Mouse (Mus musculus) hindlimb bud, embryonic 11.5 days (tissue): Measurements from ENCODE around the gene Prlr.

Source experiments
- DNase-seq: peaks from one replicate; pipeline ENCODE4 v3.0.0-alpha.2; 2012; ENCODE audit warnings: low read depth, low spot score; ENCODE audit errors: extremely low spot score

Gene Prlr

GRCm38 (mm10) chr15:10177083-10177482 lies at the start of gene Prlr:
Gene Prlr, plus strand, starts transcription at chr15:10177238.
- no peak for DNase-seq

DNA sequence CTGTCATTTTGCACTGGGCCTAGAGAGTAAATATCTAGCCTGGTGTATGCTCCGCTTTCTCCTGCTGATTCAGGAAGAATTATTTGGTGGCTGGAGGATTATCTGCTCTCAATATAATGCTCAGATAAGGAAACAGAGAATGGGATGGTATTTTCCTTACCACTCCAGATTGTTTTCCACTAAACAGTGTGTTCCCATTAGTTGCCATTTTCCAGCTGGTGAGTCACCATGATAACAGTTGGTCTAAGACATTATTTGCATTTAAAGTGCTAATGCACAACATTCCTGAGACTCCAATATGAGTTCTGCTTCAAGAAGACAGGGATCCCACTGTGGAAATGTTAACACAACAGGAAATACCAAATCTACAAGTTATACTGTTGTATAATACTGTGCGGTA lies 43.3 kb upstream of the Prlr start:
- no peak for DNase-seq

GRCm38 (mm10) chr15:10134889-10135288 lies 42.1 kb upstream of the Prlr start:
- no peak for DNase-seq

- no peak for DNase-seq
These were observed 32.5 kb upstream of the Prlr start for GRCm38 (mm10) chr15:10144520-10144919.

GRCm38 (mm10) chr15:10148196-10148595 lies 28.8 kb upstream of the Prlr start:
- no peak for DNase-seq

DNA sequence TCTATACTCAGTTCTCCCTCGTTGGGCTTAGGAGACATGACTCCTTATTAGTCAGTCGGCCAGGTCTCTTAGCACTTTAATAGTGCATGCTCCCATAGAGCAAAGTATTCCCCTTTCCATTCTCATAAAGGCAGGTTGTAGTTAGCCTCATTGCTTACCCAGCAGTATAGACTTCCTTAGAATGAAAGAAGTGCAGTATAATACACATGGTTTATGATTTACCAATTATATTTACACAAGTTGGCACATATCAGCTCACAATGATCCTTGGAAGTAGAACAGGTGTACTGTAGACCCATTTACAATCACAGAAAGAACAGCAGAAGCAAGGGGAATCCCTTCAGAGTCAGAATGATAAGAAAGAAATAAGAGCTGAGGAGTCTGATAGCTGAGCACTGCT lies 16.4 kb upstream of the Prlr start:
- DNase-seq, result no peak

DNA sequence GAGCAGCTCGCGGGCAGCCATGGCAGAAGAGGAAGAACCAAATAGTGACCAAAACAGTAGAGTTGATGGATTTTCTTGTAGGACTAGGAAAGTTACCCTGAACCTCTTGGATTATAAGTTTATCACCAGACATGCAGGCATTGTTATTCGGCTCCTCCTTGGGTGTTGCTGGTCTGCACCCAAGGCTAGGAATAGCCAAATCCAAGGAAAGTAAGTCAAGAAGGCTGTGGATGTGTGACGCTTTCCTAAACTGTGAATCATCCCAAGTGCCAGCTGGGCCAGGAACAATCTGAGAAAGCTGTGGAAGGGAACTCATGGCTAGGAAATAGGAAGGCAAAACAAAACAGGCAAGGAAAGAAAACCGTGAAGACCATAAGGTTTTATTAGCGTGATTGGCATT lies 2.0 kb upstream of the Prlr start:
- DNase-seq, result no peak

DNA sequence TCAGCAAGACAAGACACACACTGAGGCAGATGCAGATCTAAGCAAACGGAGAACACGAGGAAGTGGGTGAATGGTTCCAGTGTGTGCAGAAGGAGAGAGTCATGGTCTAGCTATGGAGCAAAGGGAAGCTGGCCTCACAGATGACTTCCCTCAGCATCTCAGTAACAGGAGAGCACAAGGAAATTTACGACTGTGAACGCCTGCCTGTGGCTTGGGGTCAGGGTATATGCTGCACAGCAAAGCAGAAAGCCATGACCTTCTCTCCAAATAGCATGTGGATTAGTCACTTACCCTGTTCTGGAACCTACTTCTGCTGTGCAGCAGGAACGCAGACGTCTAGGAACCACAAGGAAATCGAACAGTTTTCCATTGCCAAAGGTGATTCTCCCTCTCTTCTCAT lies 1.4 kb upstream of the Prlr start:
- no peak for DNase-seq

DNA sequence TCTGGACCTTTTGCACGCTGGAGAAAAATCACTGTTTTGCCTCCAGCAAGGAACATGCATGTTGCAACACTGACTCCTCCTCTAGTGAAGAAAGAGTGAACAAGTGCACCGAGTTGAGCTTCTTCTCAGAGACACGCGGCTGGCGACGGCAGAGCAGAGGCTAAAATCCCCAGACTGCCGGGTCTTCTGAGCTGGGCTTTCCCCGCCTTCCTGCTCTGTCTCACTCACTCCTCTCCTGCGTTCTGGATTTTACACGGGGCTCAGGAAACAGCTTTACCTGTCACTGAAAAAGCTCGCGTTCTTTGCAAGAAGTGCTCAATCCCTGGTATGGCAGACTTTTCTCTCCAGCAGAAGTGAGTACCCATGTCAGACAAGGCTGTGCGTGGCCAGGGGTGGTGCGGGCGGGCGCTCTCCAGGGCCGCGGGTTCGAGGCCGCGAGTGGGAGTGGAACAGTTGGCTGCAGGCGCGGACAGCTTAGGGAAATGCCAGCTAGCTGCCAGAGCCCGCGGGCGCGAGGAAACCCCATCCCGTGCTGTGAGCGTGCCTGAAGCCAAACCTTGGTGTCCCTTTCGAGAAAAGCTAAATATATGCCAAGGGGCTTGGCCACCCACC lies 587 bp downstream of the Prlr start:
- no peak for DNase-seq

- no peak for DNase-seq
These were observed 1.1 kb downstream of the Prlr start for GRCm38 (mm10) chr15:10178131-10178566.

DNA sequence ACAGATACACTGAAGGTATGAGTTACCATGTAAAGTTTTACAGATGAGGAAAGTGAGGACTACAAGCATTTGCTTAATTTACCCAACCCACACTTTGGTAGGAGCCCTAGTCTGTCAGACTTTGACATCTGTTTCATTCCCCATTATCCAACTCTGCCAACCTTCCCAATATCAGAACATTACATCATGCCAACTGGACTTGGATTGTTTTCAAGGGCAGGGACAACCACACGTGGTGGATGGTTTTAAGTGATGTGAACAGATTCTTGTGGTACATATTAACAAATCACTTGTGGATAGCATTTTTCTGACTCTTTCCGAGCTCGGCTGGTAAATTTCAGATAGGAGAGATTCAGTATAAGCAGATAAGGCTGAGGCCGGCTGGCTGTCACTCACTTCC lies 3.7 kb downstream of the Prlr start:
- no peak for DNase-seq

DNA sequence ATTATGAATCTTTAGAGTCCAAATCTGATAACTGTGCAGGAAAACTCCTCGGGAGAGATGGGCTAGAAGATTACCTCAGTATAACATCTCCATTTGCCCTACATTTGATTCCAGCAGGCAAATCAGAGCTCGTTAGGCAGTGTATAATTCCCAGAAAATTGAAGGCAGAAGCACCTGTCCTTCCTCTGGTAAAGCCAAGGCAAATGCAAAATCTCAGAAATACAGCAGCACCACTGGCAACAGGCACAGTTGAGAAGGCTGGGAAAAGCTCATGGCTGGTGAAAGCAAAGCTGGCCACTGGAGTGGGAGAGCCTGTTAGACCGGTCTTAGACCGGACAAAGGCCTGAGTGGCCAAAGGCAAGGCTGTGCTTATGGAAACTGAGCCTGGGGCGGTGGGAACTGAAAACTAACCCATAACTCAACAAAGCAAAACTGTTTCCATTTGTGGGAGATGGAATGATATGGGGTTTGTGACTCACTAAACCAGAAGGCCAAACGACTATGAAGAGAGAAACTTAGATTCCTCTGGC lies 15.1 kb downstream of the Prlr start:
- DNase-seq, result no peak

DNA sequence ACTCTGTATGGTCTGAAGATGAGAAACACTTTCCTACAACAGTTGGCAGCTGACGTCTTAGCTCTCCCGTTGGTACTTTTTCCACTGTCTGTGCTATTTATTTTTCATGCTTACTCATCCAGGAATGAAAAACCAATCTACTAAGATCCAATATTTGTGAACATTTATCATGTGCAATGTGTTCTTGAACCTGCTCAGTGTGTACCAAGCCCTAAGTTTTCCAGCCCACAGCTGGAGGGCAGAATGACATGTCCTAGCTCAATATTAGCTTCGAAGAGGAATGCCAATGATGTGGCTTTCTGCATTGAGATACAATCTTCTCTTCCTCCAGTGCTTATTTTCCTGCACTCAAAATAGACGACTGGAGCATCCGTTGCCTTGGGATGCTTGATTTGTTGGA lies 24.0 kb downstream of the Prlr start:
- no peak for DNase-seq

DNA sequence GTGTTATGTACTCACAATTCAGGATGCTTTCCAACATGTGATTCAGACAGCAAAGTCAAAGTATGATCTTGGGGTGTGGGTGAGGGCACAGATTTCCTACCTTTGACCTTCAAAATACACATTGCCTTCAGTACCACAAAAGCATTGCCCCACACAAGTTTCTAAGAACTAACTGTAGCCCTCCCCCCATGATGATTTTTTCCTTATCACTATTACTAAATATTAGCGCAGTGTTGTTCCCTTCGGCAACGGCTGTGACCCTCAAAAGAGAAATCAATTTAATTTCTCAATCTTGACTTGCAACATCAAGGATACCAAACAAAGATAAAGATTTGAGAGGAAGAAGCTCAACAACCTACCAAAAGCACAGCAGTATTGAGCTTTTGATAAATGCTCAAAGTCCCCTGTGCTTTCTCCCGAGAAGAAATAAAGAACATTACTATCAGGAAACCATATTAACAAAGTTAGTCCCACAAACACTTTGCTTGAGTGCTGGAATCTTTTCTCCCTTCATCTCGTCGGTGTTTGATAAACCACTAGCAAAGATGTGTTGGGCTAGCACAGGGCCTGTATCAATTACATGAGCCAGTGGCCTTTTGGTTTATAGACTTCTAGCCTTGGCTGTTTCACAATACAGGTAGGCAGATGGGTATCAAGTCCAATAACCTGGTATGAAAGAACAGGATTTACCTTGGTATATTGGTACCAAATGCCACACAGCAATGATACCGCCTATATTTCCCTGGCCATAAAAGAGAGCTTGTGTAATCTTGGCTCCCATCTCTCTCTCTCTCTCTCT lies 25.7 kb downstream of the Prlr start:
- DNase-seq, result no peak

- DNase-seq, result no peak
These were observed 33.3 kb downstream of the Prlr start for GRCm38 (mm10) chr15:10210261-10210770.

DNA sequence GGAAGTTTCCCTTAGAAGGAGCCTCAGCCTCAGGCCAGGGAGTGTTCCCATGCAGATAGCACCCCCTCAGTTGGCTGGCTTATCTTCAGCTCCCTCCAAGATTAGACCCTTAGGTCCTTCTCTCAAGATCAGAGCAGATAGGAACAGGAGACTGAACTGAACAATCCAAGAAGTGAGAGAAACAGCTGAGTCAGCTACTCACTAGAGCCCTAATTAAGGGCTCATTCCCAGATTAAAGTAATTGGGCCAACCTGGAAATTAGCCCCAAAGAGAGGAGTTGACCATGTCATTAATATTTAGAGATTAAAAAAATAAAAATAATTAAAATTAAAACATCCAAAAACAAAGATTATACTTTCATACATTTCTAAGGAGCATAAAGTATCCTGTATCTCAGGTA lies 35.0 kb downstream of the Prlr start:
- no peak for DNase-seq

GRCm38 (mm10) chr15:10213213-10213612 lies 36.2 kb downstream of the Prlr start:
- no peak for DNase-seq

GRCm38 (mm10) chr15:10213710-10214109 lies 36.7 kb downstream of the Prlr start:
- DNase-seq, result no peak

- DNase-seq, result no peak
These were observed 38.7 kb downstream of the Prlr start for GRCm38 (mm10) chr15:10215719-10216118.

- no peak for DNase-seq
These were observed 39.2 kb downstream of the Prlr start for GRCm38 (mm10) chr15:10216189-10216588.

DNA sequence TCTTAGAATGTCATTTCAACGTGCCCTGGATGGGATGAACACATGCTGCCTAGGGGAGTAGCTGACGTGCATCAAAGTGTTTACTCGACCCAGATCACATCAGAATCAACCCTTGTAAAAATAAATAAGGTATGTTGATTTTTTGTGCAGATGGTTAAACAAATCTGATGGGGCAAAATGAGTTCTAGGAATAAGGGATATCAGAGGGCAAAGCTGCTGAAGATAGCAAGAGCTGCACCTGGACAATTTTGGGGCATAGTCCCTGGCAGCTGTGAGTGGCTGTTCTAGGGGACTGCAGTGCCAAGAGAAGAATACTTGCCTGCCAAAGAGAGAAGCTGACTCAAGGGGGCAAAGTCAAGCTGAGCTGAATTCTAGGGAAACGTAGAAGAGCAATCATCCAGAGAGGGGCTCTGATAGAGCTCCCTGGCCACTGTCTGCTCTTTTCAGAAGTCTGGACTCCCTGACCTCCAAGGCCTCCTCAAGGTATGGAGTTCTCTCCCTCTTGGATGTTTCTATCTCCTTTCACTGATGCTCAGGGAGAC lies 46.6 kb downstream of the Prlr start:
- no peak for DNase-seq

- DNase-seq, result no peak
These were observed 48.7 kb downstream of the Prlr start for GRCm38 (mm10) chr15:10225701-10226100.
